Mouse (Mus musculus) intestine, embryonic 16.5 days (tissue): ENCODE data around the gene Ppat. TPM values are rescaled to one million over a fixed set of nuclear protein-coding genes. Genes with fewer than 3 reads are reported as not detected.

ENCODE experiments used
- ATAC-seq: fragments of 200-750 bp; cut with Nextera tagmentation; 2 replicates; pipeline ENCODE4 v1.8.0; 2017; ENCODE audit warnings: moderate TSS enrichment, moderate library complexity
- H3K27ac ChIP-seq: fragments of 300-500 bp; sonication (generic); 2 replicates; pipeline ENCODE4 v1.5.1; 2014; ENCODE audit warnings: mild to moderate bottlenecking, low read length
- H3K27me3 ChIP-seq: fragments of 300-500 bp; sonication (generic); replicated peaks from 2 replicates; pipeline ENCODE4 v1.6.1; 2014; ENCODE audit warnings: low read length, control low read depth, mixed read lengths; ENCODE audit not compliant: control insufficient read depth, insufficient read depth
- H3K36me3 ChIP-seq: fragments of 300-500 bp; sonication (generic); 2 replicates; pipeline ENCODE4 v1.6.1; 2014; ENCODE audit warnings: low read length, control low read depth; ENCODE audit not compliant: control insufficient read depth, insufficient read depth
- H3K4me1 ChIP-seq: fragments of 300-500 bp; sonication (generic); 2 replicates; pipeline ENCODE4 v1.6.1; 2014; ENCODE audit warnings: low read length, control low read depth, mixed read lengths; ENCODE audit not compliant: control insufficient read depth, insufficient read depth
- H3K4me2 ChIP-seq: fragments of 300-500 bp; sonication (generic); 2 replicates; pipeline ENCODE4 v1.6.1; 2014; ENCODE audit warnings: low read depth, low read length, control low read depth
- H3K4me3 ChIP-seq: fragments of 300-500 bp; sonication (generic); 2 replicates; pipeline ENCODE4 v1.5.1; 2014; ENCODE audit warnings: mild to moderate bottlenecking, low read length
- H3K9ac ChIP-seq: fragments of 300-500 bp; sonication (generic); 2 replicates; pipeline ENCODE4 v1.6.1; 2014; ENCODE audit warnings: low read depth, low read length
- H3K9me3 ChIP-seq: fragments of 300-500 bp; sonication (generic); 2 replicates; pipeline ENCODE4 v1.6.1; 2016; ENCODE audit warnings: low read length, control low read depth; ENCODE audit not compliant: control insufficient read depth
- WGBS: fragments of 180-500 bp; shearing (Covaris S2); extraction: QIAGEN DNeasy Blood & Tissue Kit; methylation state at CpG from one replicate; pipeline ENCODE4 v1.1.7; 2014; 5-methylcytosine and 5-hydroxymethylcytosine counted together
- polyA plus RNA-seq: library from polyadenylated mRNA; unstranded; fragments of >200 nt; fragmentation: Nextera tagmentation; extraction: Ambion mirVana; gene quantifications from 2 replicates; pipeline ENCODE4 v1.2.1, GENCODE M21; 2015

The Ppat gene
- 21.0 and 22.1 TPM in 2 replicates for polyA plus RNA-seq

- Histone ChIP-seq H3K27me3 (no peaks in the 10 kb centered on the region), H3K4me1 (peaks cover 36% of the 10 kb centered on the region), H3K9ac (peak within 1 kb of the TSS; percentile 82), H3K36me3 (no peaks in the 10 kb centered on the region), H3K4me3 (peak within 1 kb of the TSS; percentile 85), H3K9me3 (no peaks in the 10 kb centered on the region), H3K27ac (peak within 1 kb of the TSS; percentile 87), H3K4me2 (peak within 1 kb of the TSS; percentile 88)
- under 1% methylated on average over 81 of the region's 81 CpGs for WGBS
- ATAC-seq = peak; percentile 96
Measured at GRCm38 (mm10) chr5:76951106-76952027, at the start of gene Ppat, which contains the start of gene Paics. Gene Ppat (minus strand): TSS chr5:76951578. Gene Paics (plus strand): TSS chr5:76951307.

DNA sequence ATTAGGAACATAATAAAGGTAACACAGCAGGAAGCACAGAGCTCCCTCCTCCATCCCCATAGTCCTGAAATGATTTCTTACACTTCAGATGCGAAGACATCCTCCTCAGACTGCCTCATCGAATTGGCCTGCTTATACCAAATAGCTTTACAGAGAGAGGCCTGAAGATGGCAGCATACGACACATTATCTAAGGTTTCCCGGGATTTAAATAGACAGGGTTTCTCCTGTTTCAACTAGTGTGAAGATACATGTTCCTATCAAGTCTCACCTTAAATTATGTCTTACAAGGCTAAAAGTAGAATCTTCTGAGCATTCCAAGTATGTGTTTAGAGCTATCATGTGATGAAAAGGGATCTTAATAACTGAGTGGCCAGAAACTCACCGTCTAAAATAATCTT lies 47.0 kb upstream of the Ppat start:
- no peaks in the 10 kb centered on the region; the same call in 1 of the 2 replicates for H3K9me3 ChIP-seq

DNA sequence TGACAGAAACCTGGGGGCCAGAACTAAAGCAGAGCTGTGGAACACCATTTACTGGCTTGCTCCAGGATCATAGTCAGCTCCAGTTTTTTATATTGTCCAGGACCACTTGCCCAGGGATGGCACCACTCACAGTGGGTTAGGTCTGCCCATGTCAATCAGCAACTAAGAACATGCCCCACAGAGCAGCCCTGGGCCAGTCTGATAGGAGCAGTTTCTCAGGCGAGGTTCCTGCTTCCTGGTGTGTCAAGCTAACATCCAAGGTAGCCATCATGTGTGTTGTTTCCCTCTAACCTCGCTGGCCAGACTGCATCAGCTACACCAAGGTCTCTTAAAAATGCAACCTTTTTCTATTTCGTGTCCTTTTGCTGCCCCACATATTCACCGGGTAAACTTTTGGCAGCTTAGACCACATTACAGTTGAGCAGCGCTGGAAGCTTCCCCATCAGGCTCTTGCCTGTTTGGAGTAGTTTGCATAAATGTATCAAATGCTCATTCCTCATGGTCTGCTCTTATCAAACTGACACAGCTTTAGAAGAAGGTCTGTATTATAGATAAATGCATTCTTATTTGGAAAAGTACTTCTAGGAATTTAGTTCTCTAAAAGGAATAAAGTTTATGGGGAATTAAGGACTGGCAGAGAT lies 41.9 kb upstream of the Ppat start:
- WGBS = 96% methylated on average over 5 of the region's 5 CpGs
- H3K36me3 ChIP-seq = peaks cover 25% of the 10 kb centered on the region
- no peak overlapping the region for H3K4me2 ChIP-seq
- no peaks in the 10 kb centered on the region; the same call in 1 of the 2 replicates for H3K9me3 ChIP-seq
- H3K27ac ChIP-seq = no peak overlapping the region
- H3K9ac ChIP-seq = no peak overlapping the region
- no peaks in the 10 kb centered on the region for H3K27me3 ChIP-seq
- H3K4me1 ChIP-seq = no peaks in the 10 kb centered on the region
- H3K4me3 ChIP-seq = no peak overlapping the region
- ATAC-seq = no peak

More for the DNA sequence above, 47.0 kb upstream of the Ppat start:
- Histone ChIP-seq H3K9ac (no peak overlapping the region), H3K4me2 (no peak overlapping the region), H3K36me3 (peaks cover 13% of the 10 kb centered on the region), H3K4me3 (no peak overlapping the region), H3K27ac (no peak overlapping the region), H3K4me1 (no peaks in the 10 kb centered on the region), H3K27me3 (no peaks in the 10 kb centered on the region)
- ATAC-seq = no peak
- WGBS = 50% methylated on average over 5 of the region's 5 CpGs

DNA sequence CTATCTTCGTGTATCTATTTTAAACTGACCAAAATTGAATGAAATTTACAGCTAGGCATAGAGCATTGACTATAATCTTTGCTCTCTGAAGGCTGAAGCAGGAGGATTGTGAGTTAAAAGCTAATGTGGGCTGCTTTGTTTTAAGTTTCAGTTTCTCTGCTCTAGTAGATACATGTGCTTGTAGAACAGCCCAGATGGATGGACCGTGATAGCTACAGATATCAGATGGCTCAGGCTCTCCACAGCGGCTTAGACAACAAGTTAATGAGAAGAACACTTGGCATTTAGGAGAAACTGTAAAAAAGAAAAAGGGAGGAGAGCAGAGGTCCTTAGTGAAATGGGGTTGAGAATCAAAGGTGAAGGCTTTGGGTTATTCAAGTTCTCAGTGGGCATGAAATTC lies 39.4 kb upstream of the Ppat start:
- no peak for ATAC-seq
- Histone ChIP-seq H3K27ac (no peak overlapping the region), H3K4me1 (no peaks in the 10 kb centered on the region), H3K4me2 (no peak overlapping the region), H3K36me3 (peaks cover 25% of the 10 kb centered on the region), H3K9me3 (no peaks in the 10 kb centered on the region; the same call in 1 of the 2 replicates), H3K4me3 (no peak overlapping the region), H3K9ac (no peak overlapping the region), H3K27me3 (no peaks in the 10 kb centered on the region)
- 94% methylated on average over 3 of the region's 3 CpGs for WGBS

GRCm38 (mm10) chr5:76984015-76984414 lies 32.6 kb upstream of the Ppat start:
- WGBS = 93% methylated on average over 11 of the region's 11 CpGs
- peaks cover 27% of the 10 kb centered on the region for H3K36me3 ChIP-seq
- no peak overlapping the region for H3K4me3 ChIP-seq
- no peak overlapping the region for H3K4me2 ChIP-seq
- no peaks in the 10 kb centered on the region for H3K4me1 ChIP-seq
- no peaks in the 10 kb centered on the region for H3K9me3 ChIP-seq
- no peak overlapping the region for H3K9ac ChIP-seq
- H3K27me3 ChIP-seq = no peaks in the 10 kb centered on the region
- H3K27ac ChIP-seq = no peak overlapping the region
- no peak for ATAC-seq

GRCm38 (mm10) chr5:76975736-76976135 lies 24.4 kb upstream of the Ppat start:
- H3K4me1 ChIP-seq = peaks cover 11% of the 10 kb centered on the region; the same call in 1 of the 2 replicates
- peak overlapping the region; percentile 61 for H3K4me2 ChIP-seq
- H3K27me3 ChIP-seq = no peaks in the 10 kb centered on the region
- ATAC-seq = no peak
- peak overlapping the region; percentile 92; the same call in 1 of the 2 replicates for H3K9ac ChIP-seq
- H3K27ac ChIP-seq = no peak overlapping the region
- peak overlapping the region; percentile 78 for H3K4me3 ChIP-seq
- no peaks in the 10 kb centered on the region for H3K9me3 ChIP-seq
- 81% methylated on average over 8 of the region's 8 CpGs for WGBS
- peaks cover 7% of the 10 kb centered on the region; the same call in 1 of the 2 replicates for H3K36me3 ChIP-seq

DNA sequence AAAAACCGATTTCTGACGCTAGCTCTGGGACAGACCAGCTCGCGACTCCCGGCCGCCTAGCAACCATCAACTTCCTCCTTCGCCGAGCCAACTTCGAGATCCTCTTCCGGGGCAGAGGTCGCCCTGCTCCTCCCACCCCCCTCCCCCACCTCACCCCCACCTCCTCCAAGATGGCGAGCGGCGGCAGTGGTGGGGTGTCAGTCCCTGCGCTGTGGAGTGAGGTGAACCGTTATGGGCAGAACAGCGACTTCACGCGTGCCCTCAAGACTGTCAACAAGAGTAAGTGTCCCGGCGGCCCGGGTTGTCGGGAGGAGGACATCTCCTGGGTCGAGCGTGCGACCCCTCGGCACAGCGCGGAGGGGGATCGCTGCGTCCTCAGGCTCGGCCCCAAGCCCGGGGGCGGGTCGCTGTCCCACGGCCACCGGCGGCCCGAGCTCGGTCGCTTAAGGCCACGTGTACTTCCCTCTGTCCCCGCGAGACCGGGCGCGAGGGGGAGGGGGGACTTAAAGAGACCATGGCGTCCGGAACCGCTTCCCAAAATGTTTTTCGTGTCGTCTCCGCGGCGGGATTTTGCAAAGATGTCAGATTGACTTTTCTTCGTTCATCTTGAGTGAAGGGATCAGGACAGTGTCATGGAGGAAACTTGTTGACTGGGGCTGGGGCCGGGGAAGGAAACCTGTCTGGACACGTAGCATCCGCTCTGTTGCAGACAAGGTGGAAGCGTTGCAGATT lies 23.3 kb upstream of the Ppat start, which contains the start of gene Srp72:
Gene Srp72, plus strand, starts transcription at position 130 of the 732 bp plus-strand sequence.
- Histone ChIP-seq H3K36me3 (peaks cover 3% of the 10 kb centered on the region; the same call in 1 of the 2 replicates), H3K4me3 (peak within 1 kb of the TSS; percentile 78), H3K9me3 (no peaks in the 10 kb centered on the region), H3K27ac (peak within 1 kb of the TSS; percentile 84), H3K27me3 (no peaks in the 10 kb centered on the region), H3K4me2 (peak within 1 kb of the TSS; percentile 62), H3K9ac (peak within 1 kb of the TSS; percentile 92), H3K4me1 (peaks cover 11% of the 10 kb centered on the region; the same call in 1 of the 2 replicates)
- WGBS = under 1% methylated on average over 60 of the region's 60 CpGs
- peak; percentile 94 for ATAC-seq

DNA sequence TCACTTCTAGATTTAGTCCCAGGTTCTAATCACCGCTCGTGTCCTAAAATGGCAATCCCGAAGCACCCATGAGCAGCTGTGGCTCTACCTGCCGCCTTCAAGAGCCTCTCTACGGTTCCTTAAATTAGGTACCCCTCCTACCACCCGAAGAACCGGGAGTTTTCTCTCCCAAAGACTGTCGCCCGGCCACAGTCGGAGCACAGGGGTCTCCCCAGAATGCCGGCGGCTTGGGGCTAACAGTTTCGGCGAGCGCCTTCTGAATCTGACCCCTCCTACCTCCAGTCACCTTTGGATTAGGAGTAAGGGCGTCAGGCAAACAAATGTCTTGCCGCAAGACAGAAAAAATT lies 22.8 kb upstream of the Ppat start:
- peaks cover 11% of the 10 kb centered on the region; the same call in 1 of the 2 replicates for H3K4me1 ChIP-seq
- H3K9me3 ChIP-seq = no peaks in the 10 kb centered on the region
- no peaks in the 10 kb centered on the region for H3K27me3 ChIP-seq
- H3K4me3 ChIP-seq = peak overlapping the region; percentile 78
- ATAC-seq = peak; percentile 58; the same call in 1 of the 2 replicates
- no peaks in the 10 kb centered on the region for H3K36me3 ChIP-seq
- H3K4me2 ChIP-seq = peak overlapping the region; percentile 62
- 2% methylated on average over 17 of the region's 17 CpGs for WGBS
- H3K9ac ChIP-seq = peak overlapping the region; percentile 92
- H3K27ac ChIP-seq = no peak overlapping the region
